Mouse (Mus musculus): Measurements from ENCODE around the gene Cacng7. TPM values are rescaled to one million over a fixed set of nuclear protein-coding genes. Genes with fewer than 3 reads are reported as not detected.

The Cacng7 gene
- polyA plus RNA-seq, 1 experiment from 2014 or later = 1.2 TPM

DNA sequence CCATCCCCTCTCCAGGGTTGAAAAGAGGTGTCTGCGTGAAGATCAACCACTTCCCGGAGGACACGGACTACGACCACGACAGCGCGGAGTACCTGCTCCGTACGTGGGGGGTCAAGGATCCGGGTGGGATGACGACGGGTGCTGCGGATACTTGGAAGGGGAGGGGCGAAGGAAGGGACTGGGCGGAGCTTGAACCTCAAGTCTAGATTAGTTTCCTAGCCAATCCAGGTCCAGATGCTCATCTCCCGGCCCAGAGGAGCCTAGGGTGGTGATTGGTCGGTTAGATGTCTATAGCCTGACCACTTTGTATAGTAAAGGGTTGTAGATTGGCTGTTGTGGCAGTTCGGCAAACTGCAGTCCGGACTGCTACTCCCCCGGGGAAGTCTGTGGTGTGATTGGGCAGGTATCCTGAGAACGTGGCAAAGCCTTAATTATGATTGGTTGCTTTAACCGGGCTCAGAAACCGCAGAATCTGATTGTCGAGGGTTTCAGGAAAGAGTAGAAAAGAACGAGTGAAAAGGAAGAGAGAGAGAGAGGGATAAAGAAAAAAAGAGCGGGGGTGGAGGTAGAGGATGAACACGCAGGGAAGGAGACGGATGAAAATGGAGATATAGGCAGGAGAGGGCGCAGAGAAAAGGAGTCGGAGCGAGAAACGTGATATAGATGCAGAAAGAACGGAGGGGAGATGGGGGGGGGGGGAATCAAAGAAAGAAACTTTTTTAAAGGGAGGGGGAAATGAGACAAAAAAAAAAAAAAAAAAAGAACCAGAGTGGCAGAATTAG is 78.6 kb downstream of the Cacng7 start:
- Histone ChIP-seq H3K9ac (peak overlapping the region; percentile 32; the same call in 1 of the 2 replicates), H3K4me3 (ENCODE audit: low read depth, low read length) (peak overlapping the region; percentile 38), H3K9me3 (ENCODE audit: low read depth, low read length) (no peaks in the 10 kb centered on the region), H3K4me2 (peak overlapping the region; percentile 72), H3K36me3 (ENCODE audit: insufficient read depth) (no peaks in the 10 kb centered on the region), H3K27ac (ENCODE audit: low read depth) (no peak overlapping the region), H3K27me3 (ENCODE audit: insufficient read depth, low read length) (peaks cover 50% of the 10 kb centered on the region), H3K4me1 (ENCODE audit: insufficient read depth) (no peaks in the 10 kb centered on the region)
- TF ChIP-seq CTCF (IDR thresholded peaks at IDR 0.05; ENCODE audit: low read depth) = no peak
- ATAC-seq (ENCODE audit: insufficient read depth) = peak; percentile 95
- peak; percentile 86 for DNase-seq
- WGBS = 1% methylated on average over 33 of the region's 33 CpGs

DNA sequence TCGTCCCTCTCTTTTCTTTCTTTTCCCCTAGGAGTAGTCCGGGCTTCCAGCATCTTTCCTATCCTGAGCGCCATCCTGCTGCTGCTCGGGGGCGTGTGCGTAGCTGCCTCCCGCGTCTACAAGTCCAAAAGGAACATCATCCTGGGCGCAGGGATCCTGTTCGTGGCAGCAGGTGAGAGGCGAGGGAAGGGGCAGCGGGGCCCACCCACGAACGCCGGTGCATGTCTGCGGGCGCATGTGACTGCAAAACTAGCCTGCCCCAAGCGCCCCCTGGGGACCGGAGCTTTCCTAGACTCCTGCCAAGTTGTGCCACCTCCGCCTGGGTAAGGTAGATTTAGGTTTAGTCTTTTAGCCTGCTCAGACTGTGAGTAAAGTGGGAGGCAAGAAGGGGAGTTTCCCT is 79.3 kb downstream of the Cacng7 start:
- H3K9ac ChIP-seq = 0 out of 2 replicates have a peak overlapping the region, but pooled peaks have one; percentile 18
- ATAC-seq (ENCODE audit: insufficient read depth) (no peak), DNase-seq (peak; percentile 56)
- H3K9me3 ChIP-seq (ENCODE audit: low read depth, low read length) = no peaks in the 10 kb centered on the region
- WGBS = 2% methylated on average over 20 of the region's 20 CpGs
- H3K27ac ChIP-seq (ENCODE audit: low read depth) = no peak overlapping the region
- H3K4me2 ChIP-seq = peak overlapping the region; percentile 72
- peaks cover 56% of the 10 kb centered on the region for H3K27me3 ChIP-seq (ENCODE audit: insufficient read depth, low read length)
- H3K36me3 ChIP-seq (ENCODE audit: insufficient read depth) = no peaks in the 10 kb centered on the region
- no peaks in the 10 kb centered on the region for H3K4me1 ChIP-seq (ENCODE audit: insufficient read depth)
- peak; percentile 51 for TF ChIP-seq CTCF (IDR thresholded peaks at IDR 0.05; ENCODE audit: low read depth)
- H3K4me3 ChIP-seq (ENCODE audit: low read depth, low read length) = peak overlapping the region; percentile 38

DNA sequence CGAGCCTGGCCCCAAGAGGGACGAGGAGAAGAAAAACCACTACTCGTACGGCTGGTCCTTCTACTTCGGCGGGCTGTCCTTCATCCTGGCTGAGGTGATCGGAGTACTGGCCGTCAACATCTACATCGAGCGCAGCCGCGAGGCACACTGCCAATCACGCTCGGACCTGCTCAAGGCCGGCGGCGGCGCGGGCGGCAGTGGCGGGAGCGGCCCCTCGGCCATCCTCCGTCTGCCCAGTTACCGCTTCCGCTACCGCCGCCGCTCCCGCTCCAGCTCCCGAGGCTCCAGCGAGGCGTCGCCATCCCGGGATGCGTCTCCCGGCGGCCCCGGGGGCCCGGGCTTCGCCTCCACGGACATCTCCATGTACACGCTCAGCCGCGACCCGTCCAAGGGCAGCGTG is 82.1 kb downstream of the Cacng7 start:
- H3K4me1 ChIP-seq (ENCODE audit: insufficient read depth) = no peaks in the 10 kb centered on the region
- no peak for TF ChIP-seq CTCF (IDR thresholded peaks at IDR 0.05; ENCODE audit: low read depth)
- WGBS = 0% methylated on average over 43 of the region's 47 CpGs
- H3K27ac ChIP-seq (ENCODE audit: low read depth) = no peak overlapping the region
- H3K27me3 ChIP-seq (ENCODE audit: insufficient read depth, low read length) = peaks cover 64% of the 10 kb centered on the region
- H3K9me3 ChIP-seq (ENCODE audit: low read depth, low read length) = no peaks in the 10 kb centered on the region
- no peaks in the 10 kb centered on the region for H3K36me3 ChIP-seq (ENCODE audit: insufficient read depth)
- H3K4me2 ChIP-seq = peak overlapping the region; percentile 96
- H3K4me3 ChIP-seq (ENCODE audit: low read depth, low read length) = peak overlapping the region; percentile 52
- peak; percentile 67 for DNase-seq
- ATAC-seq (ENCODE audit: insufficient read depth) = no peak
- peak overlapping the region; percentile 60 for H3K9ac ChIP-seq

DNA sequence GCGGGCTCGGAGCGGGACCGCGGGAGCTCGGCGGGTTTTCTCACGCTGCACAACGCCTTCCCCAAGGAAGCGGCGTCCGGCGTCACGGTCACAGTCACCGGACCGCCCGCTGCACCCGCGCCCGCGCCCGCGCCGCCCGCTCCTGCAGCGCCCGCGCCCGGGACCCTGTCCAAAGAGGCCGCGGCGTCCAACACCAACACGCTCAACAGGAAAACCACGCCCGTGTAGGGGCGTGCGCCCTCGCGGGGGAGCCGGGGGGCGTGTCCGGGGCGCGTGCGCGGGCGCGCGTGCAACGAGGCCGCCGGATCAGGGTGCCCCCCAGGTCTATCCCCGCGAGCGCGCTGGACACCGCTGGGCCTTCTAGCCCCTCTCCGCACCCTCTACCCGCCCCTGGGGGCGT is 82.6 kb downstream of the Cacng7 start:
- peak; percentile 59 for DNase-seq
- H3K4me2 ChIP-seq = peak overlapping the region; percentile 96
- no peaks in the 10 kb centered on the region for H3K9me3 ChIP-seq (ENCODE audit: low read depth, low read length)
- peaks cover 65% of the 10 kb centered on the region for H3K27me3 ChIP-seq (ENCODE audit: insufficient read depth, low read length)
- TF ChIP-seq CTCF (IDR thresholded peaks at IDR 0.05; ENCODE audit: low read depth) = no peak
- peak; percentile 22 for ATAC-seq (ENCODE audit: insufficient read depth)
- no peaks in the 10 kb centered on the region for H3K4me1 ChIP-seq (ENCODE audit: insufficient read depth)
- WGBS = under 1% methylated on average over 41 of the region's 60 CpGs
- no peak overlapping the region for H3K27ac ChIP-seq (ENCODE audit: low read depth)
- peak overlapping the region; percentile 60 for H3K9ac ChIP-seq
- no peaks in the 10 kb centered on the region for H3K36me3 ChIP-seq (ENCODE audit: insufficient read depth)
- peak overlapping the region; percentile 52 for H3K4me3 ChIP-seq (ENCODE audit: low read depth, low read length)

Small RNAs within 50 kb of the gene (microRNA-seq; reads per million reads assigned to microRNA genes)
- 14.7 reads per million, percentile 27 among the genes with 10 or more reads in this experiment for gene Gm23450 (ENCODE audit: borderline number of aligned reads)

Other genes with a start within 250 kb of the Cacng7 start
- gene AU018091, start 163.8 kb upstream of the Cacng7 start, polyA plus RNA-seq (2014; fragmentation: Nextera tagmentation; extraction: Ambion mirVana) = not detected in 2 replicates
- gene Nlrp12, start 83.2 kb upstream of the Cacng7 start, polyA plus RNA-seq (2014; fragmentation: Nextera tagmentation; extraction: Ambion mirVana) = not detected in 2 replicates
- 138 and 147 TPM in 2 replicates for gene Myadm, start 43.9 kb upstream of the Cacng7 start, polyA plus RNA-seq (2014; fragmentation: Nextera tagmentation; extraction: Ambion mirVana)
- gene Prkcg, start 43.8 kb upstream of the Cacng7 start, polyA plus RNA-seq (2014; fragmentation: Nextera tagmentation; extraction: Ambion mirVana) = 0.14 and 0.25 TPM in 2 replicates
- gene Cacng8, start 57.7 kb downstream of the Cacng7 start, polyA plus RNA-seq (2014; fragmentation: Nextera tagmentation; extraction: Ambion mirVana) = 2.9 and 4.8 TPM in 2 replicates
- not detected in 2 replicates for gene Cacng6, start 91.2 kb downstream of the Cacng7 start, polyA plus RNA-seq (2014; fragmentation: Nextera tagmentation; extraction: Ambion mirVana)
- not detected in 2 replicates for gene Tarm1, start 169.7 kb downstream of the Cacng7 start, polyA plus RNA-seq (2014; fragmentation: Nextera tagmentation; extraction: Ambion mirVana)